Mouse (Mus musculus) forelimb bud, embryonic 11.5 days (tissue): ENCODE measurements around the gene Olfr1346.
"Not testable (repeated sequence)": the region's sequence is repeated elsewhere in the genome, so short reads cannot be mapped to it uniquely, and the experiment has no call there.

Experiments used
- DNase-seq: peaks from one replicate; pipeline ENCODE4 v3.0.0-alpha.2; 2012; ENCODE audit warnings: low read depth, low spot score

Gene Olfr1346

DNA sequence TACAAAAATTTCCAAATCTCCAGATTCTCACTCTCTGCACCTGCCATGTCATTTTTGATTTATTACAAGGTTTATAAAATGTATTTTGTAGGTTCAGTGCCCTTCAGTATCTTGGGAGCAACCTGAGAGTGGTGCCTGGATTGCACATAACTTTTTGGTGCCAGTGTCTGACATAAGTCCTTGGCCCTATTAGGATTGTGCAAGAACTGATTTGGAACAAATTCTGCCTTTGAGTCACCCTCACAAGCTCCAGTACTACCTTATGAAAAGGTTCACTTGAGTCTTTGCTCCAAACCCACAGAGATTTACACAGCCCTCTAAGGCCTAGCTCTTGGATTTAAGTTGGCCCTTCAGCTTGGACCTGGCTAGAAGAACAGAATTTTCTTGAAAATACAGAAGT lies at the start of gene Olfr1346:
Olfr1346 (plus strand) TSS at position 151 of the 400 bp plus-strand sequence.
- DNase-seq, result no peak

GRCm38 (mm10) chr7:6419894-6420293 lies 47.0 kb upstream of the Olfr1346 start:
- no peak for DNase-seq

GRCm38 (mm10) chr7:6429381-6429780 lies 37.5 kb upstream of the Olfr1346 start:
- DNase-seq, result no peak

GRCm38 (mm10) chr7:6430342-6430741 lies 36.6 kb upstream of the Olfr1346 start:
- no peak for DNase-seq

GRCm38 (mm10) chr7:6438388-6438787 lies 28.5 kb upstream of the Olfr1346 start, which contains the start of gene Olfr1344:
Gene Olfr1344 (plus strand): TSS chr7:6438688.
- no peak for DNase-seq

- DNase-seq, result no peak
Measured at GRCm38 (mm10) chr7:6441173-6441572, 25.7 kb upstream of the Olfr1346 start.

DNA sequence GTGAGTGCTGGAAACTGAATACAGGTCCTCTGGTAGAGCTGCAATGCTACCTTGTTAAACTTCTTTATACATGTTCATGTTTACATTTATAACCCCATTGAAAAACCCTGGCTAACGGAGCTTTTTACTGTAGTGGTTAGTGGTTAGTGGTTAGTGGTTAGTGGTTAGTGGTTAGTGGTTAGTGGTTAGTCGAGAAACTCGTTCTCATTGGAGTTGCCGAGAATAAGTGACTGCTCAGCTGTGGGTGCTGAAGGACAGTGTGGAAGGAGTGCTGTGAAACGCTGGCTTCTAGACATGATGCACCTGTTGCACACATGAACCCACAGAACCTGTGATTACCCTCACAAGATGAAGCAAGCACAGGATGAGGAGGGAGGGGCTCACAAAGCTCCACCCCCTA lies 19.1 kb upstream of the Olfr1346 start:
- DNase-seq, result no peak

GRCm38 (mm10) chr7:6455868-6456267 lies 11.0 kb upstream of the Olfr1346 start, which contains the start of gene Olfr1336:
Gene Olfr1336 (plus strand): TSS chr7:6456168.
- no peak for DNase-seq

DNA sequence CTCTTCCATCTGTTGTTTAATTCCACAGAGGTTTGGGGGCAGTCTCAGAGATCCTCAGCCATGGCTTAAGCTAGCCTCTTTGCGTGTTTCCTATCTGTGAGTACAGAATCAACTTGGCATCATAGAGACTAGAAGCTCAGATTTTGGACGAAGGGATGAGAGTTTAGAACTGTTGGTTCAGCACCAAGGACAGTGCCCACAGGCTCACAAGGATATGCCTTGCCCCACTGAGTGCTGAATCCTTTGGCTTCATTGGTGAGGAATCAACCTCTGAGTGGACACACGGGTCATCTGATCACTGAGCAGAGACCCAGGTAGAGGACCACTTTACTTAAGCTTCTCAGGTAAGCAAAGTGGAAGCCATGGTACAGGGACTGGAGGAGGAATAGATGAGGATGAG lies 10.5 kb upstream of the Olfr1346 start:
- DNase-seq, result no peak

DNA sequence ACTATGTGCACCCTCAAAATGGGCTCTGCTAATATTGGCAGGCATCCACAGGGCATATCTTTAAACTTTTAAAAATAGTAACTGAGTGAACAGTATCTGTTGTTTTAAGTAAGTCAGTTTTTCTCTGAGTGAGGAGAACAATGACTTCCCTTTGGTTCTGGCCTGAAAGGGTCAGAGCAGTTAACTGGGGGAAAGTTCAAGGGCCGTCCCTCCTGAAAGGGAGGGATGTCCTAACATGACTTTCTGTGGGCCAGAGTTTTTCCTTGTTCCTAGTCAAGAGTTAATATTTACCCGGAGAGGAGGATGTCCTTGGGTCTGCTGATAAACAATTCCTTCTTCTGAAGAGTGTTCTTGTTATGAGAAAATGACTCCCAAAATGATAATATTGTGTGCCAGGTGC lies 10.7 kb downstream of the Olfr1346 start:
- not testable (repeated sequence) for DNase-seq

GRCm38 (mm10) chr7:6486841-6487240 lies 19.9 kb downstream of the Olfr1346 start, which contains the start of gene Olfr5:
Gene Olfr5 (minus strand): TSS chr7:6486941.
- no peak for DNase-seq

DNA sequence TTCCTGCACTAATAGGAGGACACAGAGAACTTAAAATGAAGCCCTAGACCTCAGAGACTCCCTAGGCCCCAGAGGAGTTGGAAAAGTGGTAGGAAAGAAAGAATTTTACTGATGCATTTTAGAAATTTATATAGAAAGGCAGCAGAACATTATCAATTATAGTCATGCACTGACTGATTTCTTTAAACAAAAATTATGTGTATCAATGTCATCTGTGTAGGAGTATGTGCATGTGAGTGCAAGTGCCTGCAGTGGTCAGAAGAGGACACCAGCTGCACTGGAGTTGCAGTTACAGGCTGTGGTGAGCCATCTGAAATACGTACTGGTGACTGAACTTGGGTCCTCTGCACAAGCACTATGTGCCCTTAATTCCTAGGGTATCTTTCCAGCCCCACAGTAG lies 32.8 kb downstream of the Olfr1346 start, which contains the start of gene Olfr1347:
Olfr1347 (minus strand) TSS at position 101 of the 400 bp plus-strand sequence.
- DNase-seq, result no peak

GRCm38 (mm10) chr7:6508648-6509047 lies 41.7 kb downstream of the Olfr1346 start, which contains the start of gene Olfr1348:
Gene Olfr1348 (minus strand): TSS chr7:6508748.
- DNase-seq, result no peak

DNA sequence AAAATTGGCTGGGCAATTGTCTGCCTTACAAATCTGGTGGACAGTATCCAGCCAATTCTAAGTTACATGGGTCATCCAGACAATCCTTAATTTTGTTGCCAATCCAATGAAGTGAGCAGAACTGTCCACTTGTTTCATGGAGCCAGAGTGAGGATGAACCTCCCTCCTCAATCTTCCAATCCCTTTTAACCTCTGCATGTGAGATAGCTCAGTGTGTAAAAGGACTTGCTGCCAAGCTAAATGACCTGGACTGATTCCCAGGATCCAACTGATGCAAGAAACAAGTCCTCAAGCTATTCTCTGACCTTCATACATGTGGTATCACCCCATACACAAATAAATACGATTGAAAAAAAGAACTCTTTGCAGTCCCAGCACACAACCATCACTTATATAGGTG lies 54.8 kb downstream of the Olfr1346 start:
- no peak for DNase-seq

DNA sequence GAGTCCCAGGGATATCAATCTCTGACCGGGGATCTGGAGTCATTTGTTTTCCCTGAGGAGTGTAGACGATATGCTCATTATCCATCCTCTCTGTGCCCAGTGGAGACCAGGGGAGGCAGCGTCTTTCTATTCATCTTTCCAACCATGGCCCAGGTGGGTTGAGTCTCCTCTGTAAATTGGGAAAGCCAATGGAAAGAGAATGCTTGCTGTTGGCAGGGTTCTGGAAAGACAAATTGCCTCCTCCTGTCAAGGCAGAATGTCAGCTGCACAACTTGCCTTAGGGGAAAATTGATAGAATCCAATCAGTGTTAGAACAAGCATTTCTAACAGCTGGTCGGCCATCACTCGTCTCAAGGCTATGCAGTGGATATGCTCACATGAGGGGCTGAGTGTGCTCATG lies 55.9 kb downstream of the Olfr1346 start, which contains the start of gene Olfr1349:
Olfr1349 (minus strand) TSS at position 101 of the 400 bp plus-strand sequence.
- no peak for DNase-seq

GRCm38 (mm10) chr7:6525001-6525400 lies 58.1 kb downstream of the Olfr1346 start:
- DNase-seq, result no peak

DNA sequence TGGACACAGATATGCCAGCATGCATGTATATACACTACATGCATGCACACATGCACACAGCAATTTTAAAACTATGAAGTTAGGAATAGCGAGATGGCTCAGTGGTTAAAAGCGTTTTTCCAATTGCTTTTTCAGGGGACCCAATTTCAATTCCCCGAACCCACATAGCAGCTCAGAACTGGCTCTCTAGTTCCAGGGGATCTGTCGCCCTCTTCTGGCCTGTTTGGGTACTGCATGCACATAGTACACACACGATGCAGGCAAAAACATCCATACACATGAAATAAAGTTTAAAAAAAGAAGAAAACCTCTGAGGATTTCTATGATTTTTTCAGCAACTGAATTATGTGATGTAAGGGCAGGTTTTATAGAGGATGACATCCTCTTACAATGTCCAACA lies 59.2 kb downstream of the Olfr1346 start:
- peak; percentile 4 for DNase-seq
